Mouse (Mus musculus) left cerebral cortex, postnatal 4 days (tissue): ENCODE measurements around the gene Pou2f1. TPM values are rescaled to one million over a fixed set of nuclear protein-coding genes. Genes with fewer than 3 reads are reported as not detected.
A peak's percentile ranks its signal among the peaks of the same experiment; 100 is the strongest.

Source experiments
- DNase-seq: peaks from one replicate; pipeline ENCODE4 v3.0.0-alpha.2; 2022
- intact Hi-C: fragments of 180-260 bp; cut with DNase I; formaldehyde crosslinking; loops from one replicate; pipeline ENCODE4 v1.15.1; 2025
- total RNA-seq, 2 experiments: library from RNA; stranded (reverse); gene quantifications; 2 replicates each; pipeline ENCODE4 v1.2.3; 2021

The Pou2f1 gene
- total RNA-seq, 2 experiments from 2014 or later = 27.6 to 29.4 TPM

DNA sequence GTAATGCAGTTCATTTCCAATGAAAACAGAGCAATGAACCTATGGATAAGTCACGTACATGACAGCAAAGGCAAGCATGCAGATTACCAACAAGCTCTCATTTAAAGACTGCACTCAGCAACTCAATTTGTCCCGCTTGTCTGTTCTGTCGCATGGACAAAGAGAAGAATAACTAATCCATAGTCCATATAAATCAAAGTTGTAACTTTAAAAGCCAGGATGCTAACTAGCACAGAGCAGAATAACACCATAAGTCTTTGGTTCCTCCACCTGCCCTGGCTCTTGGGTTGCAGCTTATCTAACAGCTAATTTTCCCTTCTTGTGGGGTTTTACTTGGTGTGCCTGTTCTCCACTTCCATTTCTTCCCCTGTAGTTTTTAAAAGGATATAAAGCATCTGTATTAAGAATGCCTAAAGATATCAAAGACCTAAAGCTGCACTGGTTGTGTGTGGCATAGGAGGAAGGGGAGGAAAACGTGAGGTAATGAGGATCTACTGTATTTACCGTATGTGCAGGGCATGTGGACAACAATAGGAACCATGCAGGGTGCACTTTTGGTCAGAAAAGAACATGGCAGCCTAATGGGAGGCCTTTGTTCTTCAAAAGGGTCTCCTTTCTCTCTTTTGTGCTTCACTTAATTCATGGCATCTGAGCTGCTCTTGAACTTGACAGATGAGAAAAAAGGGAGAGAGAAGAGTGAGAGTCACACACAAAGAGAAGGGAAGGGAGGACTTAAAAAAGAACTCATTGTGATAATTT is 36.1 kb downstream of the Pou2f1 start:
- DNase-seq = no peak
- intact Hi-C loops = loop anchor here (5.0 to 10.0 kb wide), 2 partner anchors 112 to 189 kb away; no protein-coding TSS in a partner anchor

DNA sequence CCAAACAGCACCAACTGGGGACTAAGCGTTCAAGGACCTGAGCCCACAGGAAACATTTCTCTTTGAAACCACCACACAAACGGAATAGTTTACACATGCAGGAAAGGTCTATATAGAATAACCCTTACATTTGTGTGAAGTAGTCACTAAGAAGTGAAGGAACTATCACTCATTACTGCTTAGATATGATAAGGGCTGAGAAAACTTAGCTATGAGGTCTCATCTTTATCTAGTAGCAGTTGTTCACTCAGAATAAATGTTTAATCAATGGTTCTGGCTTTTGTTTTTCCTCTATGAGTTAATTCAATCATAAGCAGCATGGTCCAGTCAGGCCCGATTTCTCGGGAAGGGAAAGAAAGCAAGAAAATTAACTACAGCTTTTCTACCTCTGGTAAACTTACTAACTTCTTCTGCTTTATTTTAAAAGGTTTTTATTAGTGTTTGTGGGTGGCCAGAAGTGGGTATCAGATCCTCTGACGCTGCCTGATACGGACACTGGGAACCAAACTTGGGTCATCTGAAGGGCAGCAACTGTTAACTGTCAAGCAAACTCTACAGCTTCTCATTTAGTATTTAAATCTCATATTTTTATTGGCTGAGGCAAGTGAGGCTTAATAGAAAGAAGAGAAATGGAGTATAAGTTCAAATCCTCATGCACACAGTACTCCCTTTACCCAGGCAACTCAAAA is 40.7 kb downstream of the Pou2f1 start:
- DNase-seq = no peak
- intact Hi-C loops = loop anchor here (10.0 kb wide), 1 partner anchor 107 kb away; no protein-coding TSS in a partner anchor

DNA sequence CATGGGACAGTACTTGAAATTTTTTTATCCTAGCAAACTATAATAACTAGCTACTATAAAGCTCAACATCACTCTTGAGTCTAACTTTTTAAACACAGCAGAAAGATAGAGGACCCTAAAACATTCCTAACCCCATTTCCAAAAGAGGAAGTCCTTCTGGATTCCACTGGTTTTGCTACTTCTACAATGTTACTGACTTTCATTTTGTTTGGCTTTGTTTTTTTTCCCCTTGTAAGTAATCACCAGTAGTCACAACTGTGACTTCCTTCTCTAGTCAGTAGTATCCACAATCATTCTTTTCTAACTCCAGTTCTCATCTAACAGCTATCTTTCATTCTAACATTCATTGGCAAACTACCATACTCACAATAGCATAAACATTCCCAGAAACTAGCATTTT is 44.3 kb downstream of the Pou2f1 start:
- no peak for DNase-seq
- intact Hi-C loops = no loop called here

DNA sequence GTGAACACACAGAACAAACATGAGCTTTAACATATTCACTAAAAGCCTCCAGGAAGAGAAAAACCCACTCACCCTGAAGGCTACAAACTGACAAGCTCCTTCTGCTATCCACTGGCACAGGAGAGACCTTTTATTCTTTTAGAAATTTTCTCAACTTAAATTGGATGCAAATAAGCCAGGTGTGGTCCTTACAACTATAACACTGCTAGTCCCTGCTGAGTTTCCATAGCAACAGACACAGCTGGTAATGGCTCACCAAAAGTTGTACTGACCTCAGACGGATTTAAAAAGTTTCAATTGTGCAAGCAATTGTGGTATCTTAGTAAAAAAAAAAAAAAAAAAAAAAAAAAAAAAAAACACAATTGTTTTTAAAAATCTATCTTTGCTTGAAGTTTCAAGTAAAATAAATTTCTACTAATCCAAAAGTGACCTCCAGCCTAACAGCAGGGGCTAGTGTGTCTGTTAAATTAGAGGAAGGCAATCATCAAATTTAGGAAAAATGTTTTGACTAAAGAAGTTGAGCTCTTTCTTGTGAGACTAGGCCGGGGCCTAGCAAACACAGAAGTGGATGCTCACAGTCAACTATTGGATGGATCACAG is 54.2 kb downstream of the Pou2f1 start:
- intact Hi-C loops = no loop called here
- DNase-seq = no peak

DNA sequence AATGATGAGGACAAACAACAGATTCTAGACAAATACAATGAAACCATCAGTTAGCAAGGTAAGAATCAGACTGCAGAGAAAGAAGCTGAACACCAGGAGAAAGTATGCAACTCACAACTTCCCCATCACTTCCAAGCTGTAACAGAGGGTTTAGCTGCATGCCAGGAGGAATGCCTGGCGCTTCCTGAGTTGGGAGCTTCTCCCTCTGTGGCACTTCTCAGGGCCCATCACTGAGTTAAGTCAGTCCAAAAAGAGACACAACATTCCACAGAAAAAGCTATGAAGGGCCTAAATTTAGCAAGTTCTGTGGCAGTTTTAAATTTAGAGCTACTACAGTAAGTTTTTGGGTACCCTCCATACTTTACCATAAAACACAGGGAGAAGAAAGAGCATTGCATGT is 59.2 kb downstream of the Pou2f1 start:
- intact Hi-C loops = no loop called here
- DNase-seq = no peak

DNA sequence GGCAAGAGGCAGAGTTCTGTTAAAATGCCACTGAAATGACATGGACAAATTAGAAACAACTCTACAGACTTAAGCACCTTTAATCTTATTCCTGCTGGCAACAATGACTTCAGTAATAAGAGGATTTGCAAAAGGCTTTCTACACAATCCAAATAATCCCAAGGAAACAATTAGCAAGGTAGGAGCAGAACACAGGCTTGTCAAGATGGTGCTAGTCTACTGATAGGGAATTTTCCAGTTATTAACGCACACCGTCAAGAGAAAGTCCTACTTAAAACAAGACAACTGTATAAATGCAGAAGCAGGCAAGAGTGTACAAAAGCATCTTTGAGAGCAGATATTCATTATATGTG is 67.0 kb downstream of the Pou2f1 start:
- intact Hi-C loops = no loop called here

DNA sequence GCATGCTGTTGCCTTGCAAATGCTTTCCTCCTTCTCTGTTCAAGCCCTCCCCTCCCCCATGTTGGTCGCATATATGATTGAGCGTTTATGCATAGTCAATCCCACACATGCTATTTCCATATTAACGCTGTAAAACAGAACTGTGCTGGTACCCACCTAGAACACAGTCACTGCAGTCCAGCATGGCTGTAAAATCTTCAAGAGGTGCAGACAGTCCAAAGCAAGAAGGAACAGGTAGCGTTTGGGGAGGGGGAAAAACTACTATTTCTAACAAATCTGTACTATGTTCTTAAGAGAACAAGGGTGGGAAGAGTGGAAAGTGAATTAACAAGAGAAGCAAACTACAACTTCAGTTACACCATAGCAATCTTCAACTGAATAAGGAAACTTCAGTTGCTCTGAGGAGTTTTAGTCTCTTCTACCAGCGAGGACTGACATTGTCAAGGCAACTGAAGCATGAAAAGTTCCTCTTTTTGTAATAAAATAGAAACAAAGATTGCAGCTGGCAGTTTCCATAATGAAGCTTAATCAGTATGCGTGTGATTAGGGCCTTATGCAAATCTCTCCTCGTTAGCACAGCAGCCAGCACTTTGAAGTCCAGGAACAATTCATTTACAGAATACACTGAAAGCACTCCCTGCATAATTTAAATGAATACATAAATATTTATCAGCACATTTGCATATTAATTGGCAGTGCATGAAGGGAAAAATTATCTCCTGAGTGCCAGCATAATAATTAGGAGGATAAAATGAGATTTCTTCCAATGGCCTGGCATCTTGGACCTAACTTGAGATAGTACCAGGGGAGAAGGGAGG is 67.6 kb downstream of the Pou2f1 start:
- intact Hi-C loops = no loop called here
- peak; percentile 34 for DNase-seq

More for the DNA sequence above, 67.0 kb downstream of the Pou2f1 start:
- no peak for DNase-seq

DNA sequence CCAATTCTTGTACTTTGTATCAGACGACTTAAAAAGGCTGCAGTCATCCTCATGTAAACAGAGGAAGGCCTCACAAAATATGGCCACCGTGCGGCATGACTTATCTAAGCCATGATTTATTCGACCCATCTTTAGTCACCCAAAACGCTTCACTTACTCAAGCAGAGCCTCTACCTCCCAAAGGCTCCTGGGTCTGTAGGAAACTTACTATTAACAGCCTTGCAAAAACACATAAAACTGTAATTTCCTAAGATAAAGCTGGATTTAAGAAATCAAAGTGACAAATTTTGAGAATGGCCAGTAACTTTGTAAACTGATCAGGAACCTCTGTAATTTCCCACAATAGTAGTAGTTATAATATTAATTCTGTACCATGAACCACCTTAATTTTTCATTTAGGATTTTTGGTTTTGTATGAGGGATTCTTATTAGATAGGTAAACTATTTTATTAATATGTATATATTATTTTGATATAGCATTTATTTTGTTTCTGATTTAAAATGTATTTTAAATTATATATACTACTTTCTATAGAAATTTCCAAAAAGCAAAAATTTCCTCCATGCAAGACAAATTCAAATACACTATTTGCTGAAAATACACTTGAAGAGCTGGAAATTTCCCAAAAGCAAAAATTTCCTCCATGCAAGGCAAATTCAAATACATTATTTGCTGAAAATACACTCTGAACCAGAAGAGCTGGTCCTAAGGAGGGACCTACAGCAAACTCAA is 68.4 kb downstream of the Pou2f1 start:
- DNase-seq = no peak
- intact Hi-C loops = no loop called here

DNA sequence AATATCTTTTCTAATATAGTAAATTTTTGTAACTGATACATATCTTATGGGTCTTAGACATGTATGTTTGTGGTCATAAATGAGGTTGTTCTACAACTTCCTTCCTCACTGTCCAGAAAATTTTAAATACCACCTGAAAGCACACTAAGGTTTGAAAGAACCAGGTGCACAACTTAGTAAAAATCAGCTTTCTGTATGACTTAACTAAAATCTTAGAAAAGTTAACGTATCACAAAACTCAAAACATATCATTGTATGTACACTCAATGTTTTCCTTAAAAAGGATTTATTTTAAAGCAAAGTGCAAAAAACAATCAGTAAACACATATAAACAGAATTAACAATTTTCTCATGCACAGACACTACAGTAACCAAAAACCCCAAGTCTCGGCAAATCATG is 69.6 kb downstream of the Pou2f1 start:
- intact Hi-C loops = no loop called here
- DNase-seq = no peak

DNA sequence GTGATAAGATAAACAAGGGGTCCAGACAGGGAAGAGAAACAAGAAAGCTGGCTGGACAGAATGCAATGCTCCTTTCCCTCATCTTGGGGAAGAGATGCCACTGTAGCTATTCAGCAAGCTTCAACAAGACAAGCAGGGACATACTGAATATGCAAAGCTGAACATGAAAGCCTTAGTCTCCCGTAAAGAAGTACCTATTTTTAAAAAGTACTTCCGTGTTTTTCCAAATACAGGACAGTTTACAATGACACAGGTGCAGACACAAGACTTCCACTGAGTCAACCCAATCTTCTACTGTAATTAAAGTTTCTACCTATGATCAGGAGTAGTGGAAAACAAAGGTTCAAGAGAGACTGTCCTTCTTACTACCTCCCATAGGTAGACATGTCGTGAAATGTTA is 72.0 kb downstream of the Pou2f1 start:
- intact Hi-C loops = no loop called here
- DNase-seq = no peak

DNA sequence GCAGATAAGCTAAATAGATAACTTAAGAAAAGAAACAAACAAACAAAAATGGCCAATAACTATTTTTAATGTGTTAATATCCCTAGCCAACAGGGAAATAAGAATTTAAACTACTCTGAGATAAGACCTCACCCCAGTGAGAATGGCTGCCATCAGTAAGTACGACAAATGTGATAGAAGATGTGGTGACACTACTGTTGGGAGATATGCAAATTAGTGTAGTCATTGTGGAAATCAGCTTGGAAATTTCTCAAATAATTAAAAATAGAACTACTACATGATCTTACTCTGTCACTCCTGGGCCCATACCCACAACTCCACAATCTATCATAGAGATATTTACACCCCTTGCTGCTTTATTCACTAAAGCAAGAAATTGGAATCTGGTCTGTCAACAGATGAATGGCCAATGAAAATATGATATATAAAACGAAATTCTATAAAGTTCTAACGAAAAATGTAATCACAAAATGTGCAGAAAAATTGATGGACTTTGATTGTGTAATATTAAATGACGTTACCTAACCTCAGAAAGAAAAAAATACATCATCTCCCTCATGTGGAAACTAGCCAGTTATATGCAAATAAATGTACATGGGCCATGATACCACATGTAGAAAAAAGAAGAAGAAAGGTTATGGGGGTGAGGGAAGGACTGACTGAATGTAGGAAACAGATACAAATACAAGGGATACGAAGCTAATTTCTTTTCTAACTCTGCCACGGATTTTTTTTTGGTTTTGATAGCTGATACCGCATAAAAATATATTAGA is 74.8 kb downstream of the Pou2f1 start:
- intact Hi-C loops = no loop called here
- DNase-seq = no peak

DNA sequence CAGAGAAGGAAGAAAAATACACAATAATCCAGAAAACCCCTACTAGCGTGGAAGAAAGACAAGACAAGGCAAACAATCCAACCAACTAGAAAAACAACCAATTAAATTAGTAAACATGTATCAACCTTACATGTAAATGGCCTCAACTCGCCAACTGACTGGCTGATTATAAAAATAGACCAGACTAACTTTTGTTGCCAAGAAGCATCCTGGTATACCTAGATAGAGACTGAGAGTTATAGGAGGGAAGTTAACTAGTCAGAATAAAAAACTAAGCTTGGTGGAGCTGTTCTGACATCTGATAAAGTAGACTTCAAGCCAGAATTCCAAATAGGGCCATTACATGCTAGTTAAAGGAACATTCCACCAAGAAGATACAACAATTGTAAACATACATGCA is 77.3 kb downstream of the Pou2f1 start:
- DNase-seq = no peak
- intact Hi-C loops = no loop called here

DNA sequence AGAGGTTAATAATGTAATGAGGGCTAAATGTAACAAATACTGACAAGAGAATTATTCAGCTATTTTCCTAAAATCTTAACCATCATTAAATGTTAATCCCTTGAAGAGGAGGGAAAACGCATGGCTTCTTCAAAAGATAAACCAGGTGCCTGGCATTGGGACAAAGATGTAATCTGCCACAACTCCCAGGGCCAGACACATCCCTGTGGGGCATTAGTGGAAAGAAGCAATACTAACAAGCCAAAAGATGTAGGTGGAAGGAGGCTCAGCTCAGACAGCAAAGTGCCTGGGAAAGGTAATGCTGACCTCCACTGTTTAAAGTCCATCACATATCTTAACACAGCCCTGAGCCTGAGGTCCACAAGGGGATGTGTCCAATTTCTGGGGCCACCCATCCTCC is 80.0 kb downstream of the Pou2f1 start:
- no peak for DNase-seq
- intact Hi-C loops = no loop called here

DNA sequence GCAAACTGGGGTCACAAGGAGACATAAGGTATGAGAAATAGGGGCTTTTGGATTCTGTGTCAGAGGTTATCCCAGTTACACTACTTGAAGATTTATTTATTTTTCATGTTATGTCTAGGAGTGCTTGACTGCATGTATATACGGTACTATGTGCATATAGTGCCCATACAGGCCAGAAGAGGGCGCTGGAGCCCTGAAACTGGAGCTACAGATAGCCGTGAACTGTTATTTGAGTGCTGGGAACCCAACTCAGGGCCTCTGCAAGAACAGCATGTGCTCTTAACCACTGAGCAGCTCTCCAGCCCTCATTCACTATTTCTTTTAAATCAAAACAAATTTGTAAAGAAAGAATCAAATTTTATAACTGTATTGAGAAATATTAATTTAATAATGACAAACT is 81.5 kb downstream of the Pou2f1 start:
- DNase-seq = no peak
- intact Hi-C loops = no loop called here

DNA sequence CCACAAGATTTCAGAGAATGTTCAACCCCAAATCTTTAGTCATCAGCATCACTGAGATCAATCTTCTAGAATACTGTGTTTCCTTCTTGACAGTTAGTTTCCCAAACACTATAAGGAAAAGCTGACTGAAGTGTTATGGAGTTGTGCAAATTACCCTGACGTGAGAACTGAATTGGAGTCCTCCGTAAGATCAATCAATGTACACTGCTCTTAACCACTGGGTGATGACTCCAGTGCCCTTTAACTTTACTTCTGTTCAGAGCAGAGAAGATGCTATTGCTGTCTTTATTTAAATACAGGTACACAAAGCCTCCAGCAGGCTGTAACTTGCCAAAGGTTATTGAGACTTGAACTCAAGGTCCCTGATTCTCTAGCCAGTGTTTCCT is 88.1 kb downstream of the Pou2f1 start:
- no peak for DNase-seq
- intact Hi-C loops = no loop called here

DNA sequence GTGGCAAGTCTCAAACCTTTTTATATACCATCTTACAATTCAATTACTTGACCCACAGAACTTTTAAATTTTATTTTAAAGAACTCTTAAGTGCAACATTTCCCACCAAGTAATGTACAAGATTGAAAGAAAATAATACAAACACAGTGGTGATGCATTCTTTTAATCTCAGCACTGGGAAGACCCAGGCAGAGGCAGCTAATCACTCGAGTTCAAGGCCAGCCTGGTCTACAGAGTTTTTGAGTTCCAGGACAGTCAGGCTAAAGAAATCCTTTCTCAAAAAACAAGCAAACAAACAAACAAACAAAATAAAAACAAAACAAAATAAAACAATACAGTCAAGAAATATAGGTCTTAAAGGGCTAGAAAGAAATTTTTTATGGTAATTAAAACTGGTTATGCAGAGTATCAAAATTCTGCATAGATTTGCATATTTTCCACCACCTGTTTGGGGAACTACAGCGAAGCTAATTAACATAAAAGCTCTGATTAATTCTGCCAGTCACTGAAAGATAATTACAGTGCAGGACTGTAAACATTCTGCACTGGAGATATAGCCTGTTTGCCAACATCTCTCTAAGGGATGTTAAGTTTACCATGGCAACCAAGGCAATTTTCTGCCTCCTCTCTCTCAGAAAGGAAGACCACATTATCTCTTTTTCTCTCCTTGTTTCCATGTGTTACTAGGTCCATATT is 88.6 kb downstream of the Pou2f1 start:
- intact Hi-C loops = no loop called here
- DNase-seq = no peak

DNA sequence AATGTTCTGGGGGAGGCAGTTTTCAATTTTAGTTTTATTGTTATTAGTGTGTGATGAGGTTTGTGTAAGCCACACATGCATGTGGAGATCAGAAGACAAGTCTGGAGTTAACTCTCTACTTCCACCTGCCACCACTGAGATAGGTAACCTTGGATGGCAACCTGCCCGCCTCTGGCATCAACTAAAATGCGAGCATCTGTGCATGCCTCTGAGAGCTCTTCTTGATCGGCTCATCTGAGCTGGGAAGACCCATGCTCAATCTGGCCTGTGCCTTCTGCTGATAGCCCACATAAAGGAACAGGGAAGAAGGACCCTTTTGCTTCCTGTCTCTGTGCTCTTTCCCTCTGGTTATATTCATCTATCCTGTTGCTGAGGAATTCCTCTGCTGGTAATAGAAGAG is 93.0 kb downstream of the Pou2f1 start:
- intact Hi-C loops = no loop called here
- DNase-seq = peak; percentile 40

DNA sequence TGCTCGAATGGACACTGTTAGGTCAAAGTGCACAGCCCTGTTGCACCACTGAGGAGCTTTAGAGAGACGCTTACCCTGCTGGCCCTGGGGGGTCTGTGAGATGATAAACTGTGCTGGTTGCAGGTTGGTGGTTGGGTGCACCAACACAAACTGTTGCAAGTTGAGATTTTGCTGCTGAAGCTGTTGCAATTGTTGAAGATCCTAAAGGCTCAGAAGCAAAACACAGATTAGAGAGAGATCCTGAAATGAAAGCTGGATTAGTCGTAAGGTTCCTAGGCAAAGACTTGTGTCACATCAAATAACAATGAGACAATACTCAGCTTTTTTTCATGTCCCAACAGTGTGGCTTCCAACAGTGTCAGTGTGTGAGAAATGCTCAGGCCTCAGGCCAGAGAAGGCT is 93.7 kb downstream of the Pou2f1 start:
- no peak for DNase-seq
- intact Hi-C loops = no loop called here

DNA sequence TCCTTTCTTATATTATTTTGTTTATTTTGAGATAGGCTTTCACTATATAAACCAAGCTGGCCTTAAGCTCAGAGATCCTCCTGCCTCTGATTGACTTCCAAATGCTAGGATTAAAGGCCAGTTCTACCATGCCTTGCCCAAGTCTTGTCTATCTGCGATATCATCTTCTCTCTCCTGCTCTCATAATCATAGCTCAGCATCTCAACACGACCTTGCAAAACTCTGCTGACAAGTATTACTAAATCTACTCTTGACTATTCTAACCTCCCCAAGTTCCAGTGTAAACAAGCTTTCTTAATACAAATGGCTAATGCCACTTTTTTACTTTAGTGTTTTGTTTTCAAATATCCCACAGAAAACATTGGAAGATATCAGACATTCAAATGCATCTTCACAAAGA is 94.3 kb downstream of the Pou2f1 start:
- intact Hi-C loops = no loop called here

More for the DNA sequence above, 94.3 kb downstream of the Pou2f1 start:
- DNase-seq = no peak
